Mouse (Mus musculus) forebrain, postnatal 0 days (tissue): Measurements from ENCODE around the gene Kif11. TPM values are rescaled to one million over a fixed set of nuclear protein-coding genes. Genes with fewer than 3 reads are reported as not detected.

Experiments
- ATAC-seq: fragments of 200-750 bp; cut with Nextera tagmentation; 2 replicates; pipeline ENCODE4 v1.8.0; 2017; ENCODE audit warnings: mild to moderate bottlenecking, moderate library complexity
- DNase-seq: peaks from one replicate; pipeline ENCODE4 v3.0.0-alpha.2; 2015
- H3K27ac ChIP-seq: fragments of 300-500 bp; sonication (generic); 2 replicates; pipeline ENCODE4 v1.5.1; 2014; ENCODE audit warnings: low read depth, mild to moderate bottlenecking, antibody characterized with exemption, low read length, moderate library complexity, mixed read lengths
- H3K27me3 ChIP-seq: fragments of 300-500 bp; sonication (generic); 2 replicates; pipeline ENCODE4 v1.6.1; 2014; ENCODE audit warnings: mild to moderate bottlenecking, low read length, mixed read lengths; ENCODE audit not compliant: insufficient read depth
- H3K36me3 ChIP-seq: fragments of 300-500 bp; sonication (generic); 2 replicates; pipeline ENCODE4 v1.6.1; 2014; ENCODE audit warnings: mild to moderate bottlenecking, moderate library complexity; ENCODE audit not compliant: insufficient read depth
- H3K4me1 ChIP-seq: fragments of 300-500 bp; sonication (generic); 2 replicates; pipeline ENCODE4 v1.6.1; 2014; ENCODE audit warnings: antibody characterized with exemption; ENCODE audit not compliant: insufficient read depth
- H3K4me2 ChIP-seq: fragments of 300-500 bp; sonication (generic); 2 replicates; pipeline ENCODE4 v1.6.1; 2014; ENCODE audit warnings: low read depth, mild to moderate bottlenecking, moderate library complexity
- H3K4me3 ChIP-seq: fragments of 300-500 bp; sonication (generic); 2 replicates; pipeline ENCODE4 v1.5.1; 2014; ENCODE audit warnings: low read depth, low read length, mixed read lengths
- H3K9ac ChIP-seq: fragments of 300-500 bp; sonication (generic); 2 replicates; pipeline ENCODE4 v1.6.1; 2014; ENCODE audit warnings: mild to moderate bottlenecking
- H3K9me3 ChIP-seq: fragments of 300-500 bp; sonication (generic); 2 replicates; pipeline ENCODE4 v1.6.1; 2016; ENCODE audit warnings: low read length
- CTCF ChIP-seq: sonication (generic); IDR thresholded peaks from 2 replicates; pipeline ENCODE4 v1.5.1; 2016; ENCODE audit warnings: antibody characterized with exemption, control low read depth, low read depth
- WGBS: fragments of 180-500 bp; shearing (Covaris S2); extraction: QIAGEN DNeasy Blood & Tissue Kit; methylation state at CpG from one replicate; pipeline ENCODE4 v1.1.7; 2014; 5-methylcytosine and 5-hydroxymethylcytosine counted together
- polyA plus RNA-seq: library from polyadenylated mRNA; unstranded; fragments of >200 nt; fragmentation: Nextera tagmentation; extraction: Ambion mirVana; gene quantifications from 2 replicates; pipeline ENCODE4 v1.2.1, GENCODE M21; 2015
- total RNA-seq: library from RNA; depleted of rRNA; stranded (reverse); fragments of >200 nt; gene quantifications from 2 replicates; pipeline ENCODE4 v1.2.3, GENCODE M21; 2014

Gene Kif11
- total and polyA plus RNA-seq, 2 experiments from 2014 or later = 6.3 to 15.2 TPM

DNA sequence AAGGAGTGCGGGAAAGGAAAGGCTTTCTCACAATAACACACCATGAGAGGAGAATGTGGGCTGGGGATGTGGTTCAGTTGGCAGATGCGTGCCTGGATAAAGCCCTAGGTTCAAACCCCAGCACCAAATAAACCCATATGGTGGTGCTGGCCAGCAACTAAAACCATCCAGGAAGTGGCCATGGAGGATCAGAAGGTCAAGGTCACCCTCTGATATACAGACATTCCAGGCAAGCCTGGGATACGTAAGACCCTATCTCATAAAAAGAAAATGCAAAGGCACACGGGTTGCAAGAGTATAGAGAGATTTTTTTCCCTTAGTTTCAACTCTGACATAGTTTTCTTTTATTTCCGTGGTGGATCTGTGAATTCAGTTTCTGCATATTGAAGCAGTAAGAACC lies 35.3 kb upstream of the Kif11 start:
- Histone ChIP-seq H3K4me1 (no peaks in the 10 kb centered on the region), H3K27ac (no peak overlapping the region)

GRCm38 (mm10) chr19:37343899-37344298 lies 32.3 kb upstream of the Kif11 start:
- ATAC-seq (no peak), DNase-seq (no peak)
- H3K36me3 ChIP-seq = no peaks in the 10 kb centered on the region
- no peaks in the 10 kb centered on the region for H3K4me1 ChIP-seq
- no peaks in the 10 kb centered on the region for H3K9me3 ChIP-seq
- no peak overlapping the region for H3K4me3 ChIP-seq
- H3K4me2 ChIP-seq = no peak overlapping the region
- H3K27me3 ChIP-seq = no peaks in the 10 kb centered on the region
- no peak for TF ChIP-seq CTCF
- WGBS = 82% methylated on average over 5 of the region's 5 CpGs
- H3K27ac ChIP-seq = no peak overlapping the region
- H3K9ac ChIP-seq = no peak overlapping the region

More for the DNA sequence above, 35.3 kb upstream of the Kif11 start:
- Histone ChIP-seq H3K4me3 (no peak overlapping the region), H3K9ac (no peak overlapping the region), H3K36me3 (no peaks in the 10 kb centered on the region), H3K9me3 (no peaks in the 10 kb centered on the region), H3K27me3 (no peaks in the 10 kb centered on the region), H3K4me2 (no peak overlapping the region)
- 85% methylated on average over 5 of the region's 5 CpGs for WGBS
- TF ChIP-seq CTCF = no peak
- ATAC-seq (no peak), DNase-seq (no peak)

- no peak overlapping the region for H3K27ac ChIP-seq
- H3K27me3 ChIP-seq = no peaks in the 10 kb centered on the region
- H3K9ac ChIP-seq = no peak overlapping the region
- H3K4me1 ChIP-seq = no peaks in the 10 kb centered on the region
- H3K9me3 ChIP-seq = no peaks in the 10 kb centered on the region
- no peak overlapping the region for H3K4me3 ChIP-seq
- no peak overlapping the region for H3K4me2 ChIP-seq
- 75% methylated on average over 3 of the region's 3 CpGs for WGBS
- no peak for TF ChIP-seq CTCF
- ATAC-seq (no peak), DNase-seq (no peak)
- H3K36me3 ChIP-seq = no peaks in the 10 kb centered on the region
These were observed 29.9 kb upstream of the Kif11 start for GRCm38 (mm10) chr19:37346258-37346657.

DNA sequence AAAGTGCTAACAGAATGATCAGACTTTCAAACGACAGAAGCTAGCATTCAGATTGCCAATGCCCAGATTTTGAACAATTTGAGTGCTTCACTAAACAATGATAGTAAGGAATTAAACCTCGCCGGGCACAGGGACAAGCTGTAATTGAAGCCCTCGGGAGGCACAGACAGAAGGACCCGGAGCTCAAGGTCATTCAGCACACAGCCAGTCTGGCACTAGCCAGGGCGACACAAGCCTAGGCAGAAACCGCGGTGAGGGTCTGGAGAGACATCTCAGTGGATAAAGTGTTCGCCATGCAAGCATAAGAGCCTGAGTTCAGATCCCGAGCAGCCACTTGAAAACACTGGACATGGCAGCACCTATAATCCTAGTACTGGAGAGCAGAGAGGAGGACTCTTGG lies 27.9 kb upstream of the Kif11 start:
- Histone ChIP-seq H3K36me3 (no peaks in the 10 kb centered on the region), H3K4me1 (no peaks in the 10 kb centered on the region), H3K4me3 (no peak overlapping the region), H3K9ac (no peak overlapping the region), H3K27ac (no peak overlapping the region), H3K4me2 (no peak overlapping the region), H3K9me3 (no peaks in the 10 kb centered on the region), H3K27me3 (no peaks in the 10 kb centered on the region)
- no peak for ATAC-seq
- 71% methylated on average over 10 of the region's 10 CpGs for WGBS
- no peak for DNase-seq
- no peak for TF ChIP-seq CTCF

- Histone ChIP-seq H3K27ac (no peak overlapping the region), H3K4me3 (no peak overlapping the region), H3K9me3 (no peaks in the 10 kb centered on the region), H3K9ac (no peak overlapping the region), H3K4me2 (no peak overlapping the region), H3K4me1 (no peaks in the 10 kb centered on the region), H3K36me3 (no peaks in the 10 kb centered on the region), H3K27me3 (no peaks in the 10 kb centered on the region)
- TF ChIP-seq CTCF = no peak
- DNase-seq = no peak
- no peak for ATAC-seq
These were observed 27.3 kb upstream of the Kif11 start for GRCm38 (mm10) chr19:37348952-37349351.

DNA sequence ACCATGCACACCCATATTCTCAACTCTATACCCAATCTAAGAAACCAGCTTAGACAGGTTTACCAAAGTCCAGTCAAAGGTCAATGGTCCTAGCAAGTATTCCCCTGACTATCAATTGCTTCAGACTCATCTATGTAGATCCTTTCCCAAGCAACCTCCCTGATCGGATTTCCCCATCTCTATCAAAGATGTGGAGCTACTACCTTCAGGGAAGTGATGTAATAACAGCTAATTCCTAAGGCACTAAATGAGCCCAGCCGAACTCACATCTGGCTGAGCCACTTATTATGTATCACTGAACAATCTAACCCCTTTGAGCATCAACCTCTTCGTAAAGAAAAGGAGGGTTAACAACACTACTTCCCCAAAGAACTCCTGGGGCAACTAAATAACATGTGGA lies 23.4 kb upstream of the Kif11 start:
- Histone ChIP-seq H3K4me2 (no peak overlapping the region), H3K36me3 (no peaks in the 10 kb centered on the region), H3K27me3 (no peaks in the 10 kb centered on the region), H3K4me3 (no peak overlapping the region), H3K4me1 (no peaks in the 10 kb centered on the region), H3K27ac (no peak overlapping the region), H3K9me3 (no peaks in the 10 kb centered on the region), H3K9ac (no peak overlapping the region)
- ATAC-seq (no peak), DNase-seq (no peak)
- TF ChIP-seq CTCF = no peak
- WGBS = 94% methylated on average over 3 of the region's 3 CpGs

- Histone ChIP-seq H3K36me3 (no peaks in the 10 kb centered on the region), H3K4me1 (no peaks in the 10 kb centered on the region), H3K9ac (no peak overlapping the region), H3K4me3 (no peak overlapping the region), H3K27ac (no peak overlapping the region), H3K4me2 (no peak overlapping the region), H3K27me3 (no peaks in the 10 kb centered on the region), H3K9me3 (no peaks in the 10 kb centered on the region)
- DNase-seq (no peak), ATAC-seq (no peak)
- TF ChIP-seq CTCF = no peak
- WGBS = 96% methylated on average over 6 of the region's 6 CpGs
These were observed 22.9 kb upstream of the Kif11 start for GRCm38 (mm10) chr19:37353331-37353730.

DNA sequence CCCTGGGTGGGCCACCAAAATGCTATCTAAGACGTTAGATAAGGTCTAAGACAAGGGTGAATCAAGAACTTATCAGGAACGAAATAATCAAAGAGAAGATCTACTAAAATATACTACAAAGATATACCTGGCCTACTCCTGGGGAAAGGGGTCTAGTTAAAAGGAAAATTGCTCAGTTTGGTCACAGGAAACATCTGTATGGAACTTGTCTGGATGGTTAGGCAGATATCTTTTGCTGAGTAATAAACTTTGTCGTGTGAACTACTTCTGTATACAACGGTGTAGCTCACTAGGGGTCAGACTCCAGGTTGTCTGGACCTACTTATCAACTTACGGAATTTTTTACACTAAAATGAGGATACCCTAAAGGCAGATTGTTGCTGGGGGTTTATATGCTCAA lies 16.2 kb upstream of the Kif11 start:
- Histone ChIP-seq H3K9me3 (no peaks in the 10 kb centered on the region), H3K36me3 (no peaks in the 10 kb centered on the region), H3K9ac (no peak overlapping the region), H3K27ac (no peak overlapping the region), H3K4me2 (no peak overlapping the region), H3K4me1 (no peaks in the 10 kb centered on the region), H3K27me3 (no peaks in the 10 kb centered on the region), H3K4me3 (no peak overlapping the region)
- DNase-seq (no peak), ATAC-seq (no peak)
- WGBS = 85% methylated on average over 5 of the region's 5 CpGs
- no peak for TF ChIP-seq CTCF
